In the genomic region with DNA sequence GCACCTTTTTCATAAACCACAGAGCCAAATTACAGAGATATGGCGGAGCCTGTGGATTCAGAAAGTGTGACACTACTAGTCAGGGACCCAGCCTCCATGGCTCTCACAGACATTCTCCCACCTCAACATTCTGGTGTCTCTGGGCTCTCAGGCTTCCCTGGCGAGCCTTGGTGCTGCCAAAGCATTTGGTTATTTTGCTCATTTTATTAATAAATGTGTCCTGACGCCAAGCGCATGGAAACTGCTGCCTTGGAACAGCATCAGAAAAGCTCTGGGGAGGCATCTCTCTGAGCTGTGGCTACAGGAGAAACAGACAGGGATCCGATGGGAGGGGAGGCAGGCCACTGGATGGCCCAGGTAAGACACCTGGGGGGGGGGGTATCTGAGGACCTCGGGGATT, we compare ENCODE assay signal across 16 mouse cellular contexts.
"Had no signal": no experiment of that assay in that cellular context is flagged by ENCODE, and none has a peak within 500 bp of the region (broad histone marks: within the 10 kb centered on the region; RNA-seq: fewer than 3 reads in every experiment).

No protein-coding gene starts in this region.

- ATAC-seq: liver, postnatal 0 days; lung, postnatal 0 days; midbrain, embryonic 13.5 days; midbrain, embryonic 15.5 days had no signal

- H3K4me1 ChIP-seq: liver, embryonic 15.5 days had no signal

- H3K4me3 ChIP-seq: liver, embryonic 15.5 days; lung, embryonic 15.5 days; megakaryocyte, embryonic 14.5 days; midbrain, embryonic 13.5 days; midbrain, embryonic 15.5 days; neural tube, embryonic 12.5 days; stomach, embryonic 15.5 days had no signal

- DNase-seq: liver, postnatal 0 days; lung, adult 2 months; lung, postnatal 14 days; lung, postnatal 36 days; right cerebral cortex, postnatal 14 days; thymus, adult 2 months had no signal

- H3K4me2 ChIP-seq: liver, embryonic 15.5 days; lung, embryonic 15.5 days; midbrain, embryonic 13.5 days; midbrain, embryonic 15.5 days; neural tube, embryonic 12.5 days; stomach, embryonic 15.5 days had no signal

- H3K9ac ChIP-seq: liver, embryonic 15.5 days; liver, postnatal 0 days; lung, embryonic 15.5 days; midbrain, embryonic 13.5 days; midbrain, embryonic 15.5 days; neural tube, embryonic 12.5 days; stomach, embryonic 15.5 days had no signal

- H3K27me3 ChIP-seq: lung, embryonic 15.5 days; midbrain, embryonic 13.5 days; midbrain, embryonic 15.5 days; neural tube, embryonic 12.5 days; stomach, embryonic 15.5 days had no signal

- H3K9me3 ChIP-seq: liver, embryonic 15.5 days; lung, embryonic 15.5 days; megakaryocyte, embryonic 14.5 days; midbrain, embryonic 13.5 days; midbrain, embryonic 15.5 days; neural tube, embryonic 12.5 days; stomach, embryonic 15.5 days had no signal

- H3K36me3 ChIP-seq: liver, embryonic 15.5 days; lung, embryonic 15.5 days; midbrain, embryonic 13.5 days; midbrain, embryonic 15.5 days; neural tube, embryonic 12.5 days; stomach, embryonic 15.5 days had no signal

- H3K27ac ChIP-seq: liver, embryonic 15.5 days; lung, embryonic 15.5 days; macrophage; midbrain, embryonic 13.5 days; midbrain, embryonic 15.5 days; neural tube, embryonic 12.5 days; stomach, embryonic 15.5 days; stomach, postnatal 0 days had no signal
